Mouse (Mus musculus) left cerebral cortex, postnatal 25 days (tissue): ENCODE measurements around the gene Fbxo24. TPM values are rescaled to one million over a fixed set of nuclear protein-coding genes. Genes with fewer than 3 reads are reported as not detected.

Source experiments
- DNase-seq, 2 experiments: peaks; one replicate each; pipeline ENCODE4 v3.0.0; 2022; ENCODE audit warnings: low spot score in 2 of 2, mixed read lengths in 1 of 2
- intact Hi-C: fragments of 180-260 bp; cut with DNase I; formaldehyde crosslinking; loops from one replicate; pipeline ENCODE4 v1.15.1; 2025
- total RNA-seq, 2 experiments: library from RNA; stranded (reverse); gene quantifications; 2 replicates each; pipeline ENCODE4 v1.2.3; 2021

The Fbxo24 gene
- under 1 TPM; 0.18 to 0.21 TPM for total RNA-seq

- intact Hi-C loops, result loop anchor here (1.0 to 2.0 kb wide), 2 partner anchors 28 to 95 kb away; partner anchors contain the start of genes Epo, Gnb2 and Mospd3
- peak; percentile 98 to 100 for DNase-seq
Observed at GRCm38 (mm10) chr5:137628498-137629305, at the start of gene Fbxo24, which contains the start of the genes Lrch4 and Gm20605. Fbxo24 (minus strand) TSS chr5:137629002. Lrch4 (plus strand) TSS chr5:137629121. Gm20605 (plus strand) TSS chr5:137629175.

GRCm38 (mm10) chr5:137677859-137678258 is 49.1 kb upstream of the Fbxo24 start:
- peak in 1 of 2 experiments; percentile 45 for DNase-seq
- intact Hi-C loops, result no loop called here

GRCm38 (mm10) chr5:137674786-137675185 is 46.0 kb upstream of the Fbxo24 start:
- intact Hi-C loops, result no loop called here

GRCm38 (mm10) chr5:137673015-137673414 is 44.2 kb upstream of the Fbxo24 start:
- no peak for DNase-seq
- intact Hi-C loops, result no loop called here

More at GRCm38 (mm10) chr5:137674786-137675185, 46.0 kb upstream of the Fbxo24 start:
- no peak for DNase-seq

- no peak for DNase-seq
- intact Hi-C loops, result no loop called here
Observed at GRCm38 (mm10) chr5:137672361-137672760, 43.6 kb upstream of the Fbxo24 start.

- peak; percentile 39 to 75 for DNase-seq
- intact Hi-C loops, result no loop called here
Observed at GRCm38 (mm10) chr5:137671443-137672240, 42.8 kb upstream of the Fbxo24 start.

GRCm38 (mm10) chr5:137670240-137670639 is 41.4 kb upstream of the Fbxo24 start:
- DNase-seq, result no peak
- intact Hi-C loops, result no loop called here

GRCm38 (mm10) chr5:137668971-137669370 is 40.2 kb upstream of the Fbxo24 start:
- intact Hi-C loops, result no loop called here
- no peak for DNase-seq

- intact Hi-C loops, result no loop called here
- no peak for DNase-seq
Observed at GRCm38 (mm10) chr5:137663057-137663456, 34.3 kb upstream of the Fbxo24 start.

- peak in 1 of 2 experiments; percentile 68 for DNase-seq
- intact Hi-C loops, result no loop called here
Observed at GRCm38 (mm10) chr5:137660064-137660688, 31.4 kb upstream of the Fbxo24 start.

GRCm38 (mm10) chr5:137656977-137657376 is 28.2 kb upstream of the Fbxo24 start:
- intact Hi-C loops, result loop anchor here (1.0 to 2.0 kb wide), 2 partner anchors 28 to 100 kb away; partner anchors contain the start of gene Agfg2
- DNase-seq, result peak; percentile 77 to 85

GRCm38 (mm10) chr5:137654746-137655145 is 25.9 kb upstream of the Fbxo24 start:
- intact Hi-C loops, result no loop called here
- DNase-seq, result no peak

- no peak for DNase-seq
- intact Hi-C loops, result no loop called here
Observed at GRCm38 (mm10) chr5:137653366-137653765, 24.6 kb upstream of the Fbxo24 start.

GRCm38 (mm10) chr5:137652474-137652873 is 23.7 kb upstream of the Fbxo24 start:
- DNase-seq, result peak; percentile 61 to 67
- intact Hi-C loops, result no loop called here

GRCm38 (mm10) chr5:137649669-137650571 is 21.1 kb upstream of the Fbxo24 start:
- no peak for DNase-seq
- intact Hi-C loops, result loop anchor here (5.0 kb wide), 1 partner anchor 138 kb away; no protein-coding TSS in a partner anchor

GRCm38 (mm10) chr5:137649251-137649650 is 20.4 kb upstream of the Fbxo24 start:
- intact Hi-C loops, result loop anchor here (5.0 kb wide), 1 partner anchor 137 kb away; no protein-coding TSS in a partner anchor
- no peak for DNase-seq

GRCm38 (mm10) chr5:137647827-137648601 is 19.2 kb upstream of the Fbxo24 start:
- intact Hi-C loops, result loop anchor here (5.0 kb wide), 1 partner anchor 136 kb away; no protein-coding TSS in a partner anchor
- DNase-seq, result peak in 1 of 2 experiments; percentile 29

GRCm38 (mm10) chr5:137645652-137646091 is 16.9 kb upstream of the Fbxo24 start, which contains the start of gene Irs3:
Irs3 (minus strand) TSS chr5:137645714.
- no peak for DNase-seq
- intact Hi-C loops, result loop anchor here (5.0 kb wide), 1 partner anchor 133 kb away; no protein-coding TSS in a partner anchor
